Mouse (Mus musculus): ENCODE measurements around the gene Tsks. TPM values are rescaled to one million over a fixed set of nuclear protein-coding genes. Genes with fewer than 3 reads are reported as not detected.
A peak's percentile ranks its signal among the peaks of the same experiment; 100 is the strongest.

Tsks gene
- polyA plus RNA-seq, 1 experiment from 2014 or later, result 0.13 TPM

- Histone ChIP-seq H3K4me1 (replicated peaks; ENCODE audit: insufficient read depth, low read length) (peaks cover 15% of the 10 kb centered on the region), H3K27ac (peak within 1 kb of the TSS; percentile 90), H3K9me3 (replicated peaks; ENCODE audit: low read length) (no peaks in the 10 kb centered on the region), H3K9ac (ENCODE audit: low read depth, low read length) (peak within 1 kb of the TSS; percentile 77), H3K4me2 (ENCODE audit: low read length) (peak within 1 kb of the TSS; percentile 87), H3K4me3 (replicated peaks; ENCODE audit: low read depth, low read length) (peak within 1 kb of the TSS; percentile 68), H3K27me3 (ENCODE audit: insufficient read depth, low read length) (no peaks in the 10 kb centered on the region), H3K36me3 (ENCODE audit: insufficient read depth, low read length) (peaks cover 37% of the 10 kb centered on the region)
- DNase-seq (ENCODE audit: low spot score) (peak; percentile 53), ATAC-seq (replicated peaks; ENCODE audit: low FRiP score, low read depth) (0 out of 2 replicates have a peak, but pooled peaks have one; percentile 15)
- WGBS, result under 1% methylated on average over 18 of the region's 18 CpGs
- no peak for TF ChIP-seq CTCF (IDR thresholded peaks at IDR 0.05; ENCODE audit: low read depth)
Measured at GRCm38 (mm10) chr7:44998501-44998955, 55.5 kb downstream of the Tsks start, which contains the start of gene Bcl2l12. Gene Bcl2l12, minus strand, starts transcription at chr7:44998712.

- H3K9me3 ChIP-seq (replicated peaks; ENCODE audit: low read length), result no peaks in the 10 kb centered on the region
- peak; percentile 39 for DNase-seq (ENCODE audit: low spot score)
- peaks cover 48% of the 10 kb centered on the region for H3K36me3 ChIP-seq (ENCODE audit: insufficient read depth, low read length)
- 37% methylated on average over 11 of the region's 11 CpGs for whole genome bisulfite sequencing
- H3K27me3 ChIP-seq (ENCODE audit: insufficient read depth, low read length), result no peaks in the 10 kb centered on the region
- H3K9ac ChIP-seq (ENCODE audit: low read depth, low read length), result peak overlapping the region; percentile 46; the same call in 1 of the 2 replicates
- TF ChIP-seq CTCF (IDR thresholded peaks at IDR 0.05; ENCODE audit: low read depth), result no peak
- H3K27ac ChIP-seq, result peak overlapping the region; percentile 11
- peaks cover 18% of the 10 kb centered on the region for H3K4me1 ChIP-seq (replicated peaks; ENCODE audit: insufficient read depth, low read length)
- H3K4me2 ChIP-seq (ENCODE audit: low read length), result peak overlapping the region; percentile 87; the same call in 1 of the 2 replicates
- no peak for ATAC-seq (replicated peaks; ENCODE audit: low FRiP score, low read depth)
- H3K4me3 ChIP-seq (replicated peaks; ENCODE audit: low read depth, low read length), result no peak overlapping the region
Measured at GRCm38 (mm10) chr7:44999753-45000152, 56.7 kb downstream of the Tsks start.

- Histone ChIP-seq H3K4me3 (replicated peaks; ENCODE audit: low read depth, low read length) (no peak overlapping the region), H3K27me3 (ENCODE audit: insufficient read depth, low read length) (no peaks in the 10 kb centered on the region), H3K9me3 (replicated peaks; ENCODE audit: low read length) (no peaks in the 10 kb centered on the region), H3K27ac (0 out of 2 replicates have a peak overlapping the region, but pooled peaks have one; percentile 25), H3K4me1 (replicated peaks; ENCODE audit: insufficient read depth, low read length) (peaks cover 18% of the 10 kb centered on the region), H3K9ac (ENCODE audit: low read depth, low read length) (no peak overlapping the region), H3K36me3 (ENCODE audit: insufficient read depth, low read length) (peaks cover 50% of the 10 kb centered on the region), H3K4me2 (ENCODE audit: low read length) (0 out of 2 replicates have a peak overlapping the region, but pooled peaks have one; percentile 1)
- no peak for ATAC-seq (replicated peaks; ENCODE audit: low FRiP score, low read depth)
- no peak for DNase-seq (ENCODE audit: low spot score)
- WGBS, result 69% methylated on average over 21 of the region's 21 CpGs
- TF ChIP-seq CTCF (IDR thresholded peaks at IDR 0.05; ENCODE audit: low read depth), result no peak
Measured at GRCm38 (mm10) chr7:45000539-45001114, 57.6 kb downstream of the Tsks start.

- no peak overlapping the region for H3K27ac ChIP-seq
- no peak for ATAC-seq (replicated peaks; ENCODE audit: low FRiP score, low read depth)
- H3K36me3 ChIP-seq (ENCODE audit: insufficient read depth, low read length), result peaks cover 67% of the 10 kb centered on the region
- no peak for DNase-seq (ENCODE audit: low spot score)
- WGBS, result 85% methylated on average over 7 of the region's 7 CpGs
- no peaks in the 10 kb centered on the region for H3K9me3 ChIP-seq (replicated peaks; ENCODE audit: low read length)
- H3K4me1 ChIP-seq (replicated peaks; ENCODE audit: insufficient read depth, low read length), result peaks cover 12% of the 10 kb centered on the region
- no peaks in the 10 kb centered on the region for H3K27me3 ChIP-seq (ENCODE audit: insufficient read depth, low read length)
- no peak overlapping the region for H3K9ac ChIP-seq (ENCODE audit: low read depth, low read length)
- H3K4me3 ChIP-seq (replicated peaks; ENCODE audit: low read depth, low read length), result no peak overlapping the region
- no peak for TF ChIP-seq CTCF (IDR thresholded peaks at IDR 0.05; ENCODE audit: low read depth)
- no peak overlapping the region for H3K4me2 ChIP-seq (ENCODE audit: low read length)
Measured at GRCm38 (mm10) chr7:45002440-45002839, 59.4 kb downstream of the Tsks start.

- TF ChIP-seq CTCF (IDR thresholded peaks at IDR 0.05; ENCODE audit: low read depth), result no peak
- Histone ChIP-seq H3K4me2 (ENCODE audit: low read length) (no peak overlapping the region), H3K4me1 (replicated peaks; ENCODE audit: insufficient read depth, low read length) (peaks cover 8% of the 10 kb centered on the region; the same call in 1 of the 2 replicates), H3K9ac (ENCODE audit: low read depth, low read length) (no peak overlapping the region), H3K4me3 (replicated peaks; ENCODE audit: low read depth, low read length) (no peak overlapping the region), H3K27me3 (ENCODE audit: insufficient read depth, low read length) (no peaks in the 10 kb centered on the region), H3K27ac (no peak overlapping the region), H3K9me3 (replicated peaks; ENCODE audit: low read length) (no peaks in the 10 kb centered on the region), H3K36me3 (ENCODE audit: insufficient read depth, low read length) (peaks cover 88% of the 10 kb centered on the region)
- ATAC-seq (replicated peaks; ENCODE audit: low FRiP score, low read depth), result no peak
- 47% methylated on average over 3 of the region's 3 CpGs for WGBS
- peak; percentile 55 for DNase-seq (ENCODE audit: low spot score)
Measured at GRCm38 (mm10) chr7:45004546-45004945, 61.5 kb downstream of the Tsks start.

- no peak overlapping the region for H3K27ac ChIP-seq
- TF ChIP-seq CTCF (IDR thresholded peaks at IDR 0.05; ENCODE audit: low read depth), result no peak
- H3K4me2 ChIP-seq (ENCODE audit: low read length), result no peak overlapping the region
- no peaks in the 10 kb centered on the region for H3K9me3 ChIP-seq (replicated peaks; ENCODE audit: low read length)
- 0 out of 2 replicates have a peak, but pooled peaks cover 3% of the 10 kb centered on the region for H3K4me1 ChIP-seq (replicated peaks; ENCODE audit: insufficient read depth, low read length)
- 89% methylated on average over 6 of the region's 6 CpGs for WGBS
- DNase-seq (ENCODE audit: low spot score), result no peak
- H3K4me3 ChIP-seq (replicated peaks; ENCODE audit: low read depth, low read length), result no peak overlapping the region
- no peak overlapping the region for H3K9ac ChIP-seq (ENCODE audit: low read depth, low read length)
- H3K27me3 ChIP-seq (ENCODE audit: insufficient read depth, low read length), result no peaks in the 10 kb centered on the region
- H3K36me3 ChIP-seq (ENCODE audit: insufficient read depth, low read length), result peaks cover 88% of the 10 kb centered on the region
- ATAC-seq (replicated peaks; ENCODE audit: low FRiP score, low read depth), result no peak
Measured at GRCm38 (mm10) chr7:45005321-45005992, 62.5 kb downstream of the Tsks start.

Data from kidney, postnatal 0 days (tissue).